Mouse (Mus musculus): Measurements from ENCODE around the gene Scnm1. TPM values are rescaled to one million over a fixed set of nuclear protein-coding genes. Genes with fewer than 3 reads are reported as not detected.
A peak's percentile ranks its signal among the peaks of the same experiment; 100 is the strongest.

Scnm1 gene
- polyA plus RNA-seq, 1 experiment from 2014 or later: 23.7 TPM

DNA sequence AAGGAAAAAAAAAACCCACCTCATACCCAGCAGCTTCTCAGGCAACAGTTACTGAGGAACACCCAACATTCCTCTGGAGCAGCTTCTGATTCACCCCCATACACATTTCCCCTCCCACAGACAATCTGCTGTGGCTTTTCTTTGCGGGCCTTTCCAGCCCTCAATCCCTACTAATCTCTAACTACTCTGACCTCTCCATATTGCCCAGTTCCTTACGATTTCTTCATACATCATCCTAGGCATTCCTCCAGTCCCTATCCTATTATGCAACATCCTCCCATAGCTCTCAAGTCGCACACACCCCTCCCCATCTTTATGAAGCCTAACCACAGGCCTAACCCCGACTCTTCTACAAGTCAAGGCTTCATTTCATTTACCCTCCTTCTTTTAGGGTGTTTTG, 28.7 kb downstream of the Scnm1 start:
- H3K27me3 ChIP-seq (ENCODE audit: insufficient read depth, low read length): no peaks in the 10 kb centered on the region
- TF ChIP-seq CTCF (IDR thresholded peaks at IDR 0.05; ENCODE audit: low read depth) (no peak), EP300 (IDR thresholded peaks at IDR 0.05; ENCODE audit: low read depth) (no peak)
- H3K4me1 ChIP-seq (ENCODE audit: insufficient read depth): peaks cover 13% of the 10 kb centered on the region; the same call in 1 of the 2 replicates
- no peak overlapping the region for H3K27ac ChIP-seq (ENCODE audit: low read depth)
- H3K9me3 ChIP-seq (ENCODE audit: low read length): no peaks in the 10 kb centered on the region
- H3K9ac ChIP-seq (replicated peaks): peak overlapping the region; percentile 97
- no peak for ATAC-seq
- H3K36me3 ChIP-seq (replicated peaks; ENCODE audit: insufficient read depth, low read length): peaks cover 4% of the 10 kb centered on the region; the same call in 1 of the 2 replicates
- 15% methylated on average over 4 of the region's 4 CpGs for WGBS (ENCODE audit: insufficient replicate concordance)
- H3K4me2 ChIP-seq (ENCODE audit: low read depth, low read length): peak overlapping the region; percentile 72
- DNase-seq: no peak
- peak overlapping the region; percentile 92 for H3K4me3 ChIP-seq (ENCODE audit: low read depth, low read length)

- Histone ChIP-seq H3K9ac (replicated peaks) (no peak overlapping the region), H3K4me1 (ENCODE audit: insufficient read depth) (peaks cover 10% of the 10 kb centered on the region; the same call in 1 of the 2 replicates), H3K36me3 (replicated peaks; ENCODE audit: insufficient read depth, low read length) (peaks cover 15% of the 10 kb centered on the region), H3K27ac (ENCODE audit: low read depth) (no peak overlapping the region), H3K4me2 (ENCODE audit: low read depth, low read length) (no peak overlapping the region), H3K4me3 (ENCODE audit: low read depth, low read length) (no peak overlapping the region), H3K27me3 (ENCODE audit: insufficient read depth, low read length) (no peaks in the 10 kb centered on the region), H3K9me3 (ENCODE audit: low read length) (no peaks in the 10 kb centered on the region)
- TF ChIP-seq EP300 (IDR thresholded peaks at IDR 0.05; ENCODE audit: low read depth) (no peak), CTCF (IDR thresholded peaks at IDR 0.05; ENCODE audit: low read depth) (no peak)
- no peak for ATAC-seq
- no peak for DNase-seq
- 21% methylated on average over 2 of the region's 2 CpGs for WGBS (ENCODE audit: insufficient replicate concordance)
These were observed 33.0 kb downstream of the Scnm1 start for GRCm38 (mm10) chr3:95100854-95101253.

- 93% methylated on average over 1 of the region's 1 CpGs for WGBS (ENCODE audit: insufficient replicate concordance)
- no peak for ATAC-seq
- no peak overlapping the region for H3K4me2 ChIP-seq (ENCODE audit: low read depth, low read length)
- H3K4me1 ChIP-seq (ENCODE audit: insufficient read depth): no peaks in the 10 kb centered on the region
- H3K9ac ChIP-seq (replicated peaks): no peak overlapping the region
- no peak overlapping the region for H3K27ac ChIP-seq (ENCODE audit: low read depth)
- H3K9me3 ChIP-seq (ENCODE audit: low read length): no peaks in the 10 kb centered on the region
- no peak for DNase-seq
- 0 out of 2 replicates have a peak, but pooled peaks cover 2% of the 10 kb centered on the region for H3K36me3 ChIP-seq (replicated peaks; ENCODE audit: insufficient read depth, low read length)
- TF ChIP-seq EP300 (IDR thresholded peaks at IDR 0.05; ENCODE audit: low read depth): no peak
- no peak for TF ChIP-seq CTCF (IDR thresholded peaks at IDR 0.05; ENCODE audit: low read depth)
- H3K4me3 ChIP-seq (ENCODE audit: low read depth, low read length): no peak overlapping the region
- H3K27me3 ChIP-seq (ENCODE audit: insufficient read depth, low read length): no peaks in the 10 kb centered on the region
These were observed 45.7 kb downstream of the Scnm1 start for GRCm38 (mm10) chr3:95088071-95088470.

Small RNA genes within 50 kb of the gene (microRNA-seq; reads per million reads assigned to microRNA genes)
- gene Mir8099-1: not detected

Other genes starting within 250 kb of the Scnm1 start
- gene Psmb4, start 247.1 kb downstream of the Scnm1 start, polyA plus RNA-seq (2015; fragmentation: Nextera tagmentation; extraction: Ambion mirVana): 172 and 174 TPM in 2 replicates
- gene Selenbp1, start 201.0 kb downstream of the Scnm1 start, polyA plus RNA-seq (2015; fragmentation: Nextera tagmentation; extraction: Ambion mirVana): 129 and 135 TPM in 2 replicates
- gene Rfx5, start 179.9 kb downstream of the Scnm1 start, polyA plus RNA-seq (2015; fragmentation: Nextera tagmentation; extraction: Ambion mirVana): 1.1 and 1.2 TPM in 2 replicates
- 5.4 and 6.5 TPM in 2 replicates for gene Pi4kb, start 159.3 kb downstream of the Scnm1 start, polyA plus RNA-seq (2015; fragmentation: Nextera tagmentation; extraction: Ambion mirVana)
- gene Zfp687, start 118.6 kb downstream of the Scnm1 start, polyA plus RNA-seq (2015; fragmentation: Nextera tagmentation; extraction: Ambion mirVana): 3.7 and 5.3 TPM in 2 replicates
- 142 and 143 TPM in 2 replicates for gene Psmd4, start 91.4 kb downstream of the Scnm1 start, polyA plus RNA-seq (2015; fragmentation: Nextera tagmentation; extraction: Ambion mirVana)
- 6.4 and 7.1 TPM in 2 replicates for gene Pip5k1a, start 27.1 kb downstream of the Scnm1 start, polyA plus RNA-seq (2015; fragmentation: Nextera tagmentation; extraction: Ambion mirVana)
- 27.4 and 27.9 TPM in 2 replicates for gene Vps72, start 23.0 kb downstream of the Scnm1 start, polyA plus RNA-seq (2015; fragmentation: Nextera tagmentation; extraction: Ambion mirVana)
- 0.19 and 1.5 TPM in 2 replicates for gene Tmod4, start 9.5 kb downstream of the Scnm1 start, polyA plus RNA-seq (2015; fragmentation: Nextera tagmentation; extraction: Ambion mirVana)
- 6.7 and 7.0 TPM in 2 replicates for gene Lysmd1, start 77 bp upstream of the Scnm1 start, polyA plus RNA-seq (2015; fragmentation: Nextera tagmentation; extraction: Ambion mirVana)
- 13.0 and 13.1 TPM in 2 replicates for gene Tnfaip8l2, start 8.3 kb upstream of the Scnm1 start, polyA plus RNA-seq (2015; fragmentation: Nextera tagmentation; extraction: Ambion mirVana)
- 0.28 and 0.71 TPM in 2 replicates for gene Sema6c, start 26.4 kb upstream of the Scnm1 start, polyA plus RNA-seq (2015; fragmentation: Nextera tagmentation; extraction: Ambion mirVana)
- gene Gabpb2, start 83.9 kb upstream of the Scnm1 start, polyA plus RNA-seq (2015; fragmentation: Nextera tagmentation; extraction: Ambion mirVana): 2.5 and 3.9 TPM in 2 replicates
- gene Cdc42se1, start 94.7 kb upstream of the Scnm1 start, polyA plus RNA-seq (2015; fragmentation: Nextera tagmentation; extraction: Ambion mirVana): 31.7 and 32.3 TPM in 2 replicates
- 2.0 and 2.3 TPM in 2 replicates for gene Mllt11, start 98.2 kb upstream of the Scnm1 start, polyA plus RNA-seq (2015; fragmentation: Nextera tagmentation; extraction: Ambion mirVana)
- gene Gm128, start 107.6 kb upstream of the Scnm1 start, polyA plus RNA-seq (2015; fragmentation: Nextera tagmentation; extraction: Ambion mirVana): 0.08 TPM in 1 of 2 replicates, not detected in the other
- not detected in 2 replicates for gene Bnipl, start 117.2 kb upstream of the Scnm1 start, polyA plus RNA-seq (2015; fragmentation: Nextera tagmentation; extraction: Ambion mirVana)
- gene Mindy1, start 147.3 kb upstream of the Scnm1 start, polyA plus RNA-seq (2015; fragmentation: Nextera tagmentation; extraction: Ambion mirVana): 41.4 and 42.8 TPM in 2 replicates
- gene Prune1, start 148.1 kb upstream of the Scnm1 start, polyA plus RNA-seq (2015; fragmentation: Nextera tagmentation; extraction: Ambion mirVana): 10.6 and 10.7 TPM in 2 replicates
- 1.2 TPM in 2 replicates for gene Anxa9, start 173.2 kb upstream of the Scnm1 start, polyA plus RNA-seq (2015; fragmentation: Nextera tagmentation; extraction: Ambion mirVana)
- 124 and 125 TPM in 2 replicates for gene Cers2, start 180.8 kb upstream of the Scnm1 start, polyA plus RNA-seq (2015; fragmentation: Nextera tagmentation; extraction: Ambion mirVana)
- 6.3 and 6.6 TPM in 2 replicates for gene Setdb1, start 223.2 kb upstream of the Scnm1 start, polyA plus RNA-seq (2015; fragmentation: Nextera tagmentation; extraction: Ambion mirVana)